Mouse (Mus musculus) brain, embryonic 14.5 days (tissue): ENCODE measurements around the gene Kdm2a. TPM values are rescaled to one million over a fixed set of nuclear protein-coding genes. Genes with fewer than 3 reads are reported as not detected.

Experiments
- DNase-seq: peaks from one replicate; pipeline ENCODE4 v3.0.0-alpha.2; 2011; ENCODE audit warnings: low read depth
- CTCF ChIP-seq: fragments of 200-500 bp; IDR thresholded peaks from 2 replicates; pipeline ENCODE4 v1.5.1; 2012; ENCODE audit warnings: inconsistent platforms, mild to moderate bottlenecking, moderate library complexity, borderline replicate concordance; ENCODE audit not compliant: insufficient read depth, insufficient read length; ENCODE audit errors: extremely low read depth
- POLR2A ChIP-seq: fragments of 200-500 bp; IDR thresholded peaks from 2 replicates; pipeline ENCODE4 v1.6.1; 2012; ENCODE audit warnings: mild to moderate bottlenecking, inconsistent platforms, borderline replicate concordance; ENCODE audit not compliant: poor library complexity, insufficient read depth, insufficient read length, severe bottlenecking; ENCODE audit errors: extremely low read depth
- polyA plus RNA-seq: library from polyadenylated mRNA; depleted of rRNA; stranded (reverse); fragments of >200 nt; gene quantifications from 2 replicates; pipeline ENCODE4 v1.2.3, GENCODE M21; 2012; rRNA removed

Kdm2a gene
- polyA plus RNA-seq, 1 experiment, result 88.9 TPM

GRCm38 (mm10) chr19:4270972-4271371, 127.1 kb downstream of the Kdm2a start:
- no peak for DNase-seq
- TF ChIP-seq POLR2A (no peak), CTCF (no peak)

DNA sequence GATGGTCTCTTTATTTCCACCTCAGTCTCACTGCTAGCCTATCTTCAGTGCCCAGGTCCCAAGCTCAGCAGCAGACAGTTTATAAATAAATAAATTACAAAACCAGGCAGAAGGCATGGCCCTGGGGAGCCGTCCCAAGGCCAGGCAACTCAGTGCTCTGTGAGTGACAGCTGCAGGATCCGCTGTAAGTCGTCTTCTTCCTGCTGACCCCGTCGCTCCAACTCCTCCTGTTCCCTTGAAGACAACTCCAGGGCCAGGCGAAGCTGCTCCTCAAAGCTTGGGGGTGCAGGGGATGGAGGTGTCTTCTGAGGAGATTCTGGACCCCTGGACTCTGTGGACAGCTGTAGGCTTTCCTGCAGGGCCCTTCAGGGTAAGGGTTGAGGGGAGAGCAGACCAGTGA, 127.9 kb downstream of the Kdm2a start:
- TF ChIP-seq CTCF (no peak), POLR2A (no peak)

GRCm38 (mm10) chr19:4268566-4269361, 129.3 kb downstream of the Kdm2a start, which contains the start of gene Ssh3:
Gene Ssh3, minus strand, starts transcription at chr19:4269180.
- DNase-seq, result peak; percentile 24
- no peak for TF ChIP-seq CTCF
- TF ChIP-seq POLR2A, result no peak

More for the DNA sequence above, 127.9 kb downstream of the Kdm2a start:
- no peak for DNase-seq

DNA sequence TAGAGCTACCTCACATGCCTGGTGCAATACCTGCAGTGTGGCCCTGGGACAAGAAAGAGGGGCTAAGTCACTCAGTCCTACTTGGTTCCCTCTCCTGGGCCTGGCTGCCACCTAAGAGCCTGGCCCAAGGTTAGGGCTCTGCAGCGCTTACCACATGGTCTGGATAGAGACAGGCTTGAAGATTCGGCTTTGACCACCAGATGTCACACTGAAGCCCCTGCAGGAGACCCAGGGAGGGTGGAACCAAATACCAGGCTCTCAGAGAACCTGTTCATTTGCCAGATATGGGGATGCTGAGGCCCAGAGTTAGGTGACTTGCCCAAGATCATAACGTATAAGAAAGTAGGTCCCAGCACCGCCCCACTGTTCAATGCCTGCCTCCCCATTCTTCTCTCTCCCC, 132.1 kb downstream of the Kdm2a start:
- TF ChIP-seq POLR2A (no peak), CTCF (0 out of 2 replicates have a peak, but pooled peaks have one; percentile 6)
- DNase-seq, result no peak

Other genes starting within 250 kb of the Kdm2a start
- 210 and 237 TPM in 2 replicates for gene Coro1b, start 249.7 kb downstream of the Kdm2a start, polyA plus RNA-seq
- 1.5 and 2.0 TPM in 2 replicates for gene Ptprcap, start 244.7 kb downstream of the Kdm2a start, polyA plus RNA-seq
- 59.5 and 87.7 TPM in 2 replicates for gene Rps6kb2, start 234.9 kb downstream of the Kdm2a start, polyA plus RNA-seq
- 4.1 and 4.3 TPM in 2 replicates for gene Carns1, start 222.8 kb downstream of the Kdm2a start, polyA plus RNA-seq
- 1.8 and 2.2 TPM in 2 replicates for gene Tbc1d10c, start 207.0 kb downstream of the Kdm2a start, polyA plus RNA-seq
- gene Ppp1ca, start 206.2 kb downstream of the Kdm2a start, polyA plus RNA-seq, result 426 and 472 TPM in 2 replicates
- gene Rad9a, start 196.6 kb downstream of the Kdm2a start, polyA plus RNA-seq, result 32.7 and 49.1 TPM in 2 replicates
- gene Clcf1, start 184.0 kb downstream of the Kdm2a start, polyA plus RNA-seq, result 2.3 and 3.7 TPM in 2 replicates
- not detected in 2 replicates for gene AC109138.7, start 183.9 kb downstream of the Kdm2a start, polyA plus RNA-seq
- 23.6 and 36.5 TPM in 2 replicates for gene Pold4, start 166.4 kb downstream of the Kdm2a start, polyA plus RNA-seq
- gene Ssh3, start 129.1 kb downstream of the Kdm2a start, polyA plus RNA-seq, result 50.4 and 57.5 TPM in 2 replicates
- 53.4 and 54.2 TPM in 2 replicates for gene Ankrd13d, start 115.1 kb downstream of the Kdm2a start, polyA plus RNA-seq
- gene Grk2, start 92.1 kb downstream of the Kdm2a start, polyA plus RNA-seq, result 114 and 119 TPM in 2 replicates
- 4.2 and 5.2 TPM in 2 replicates for gene Rhod, start 41.1 kb upstream of the Kdm2a start, polyA plus RNA-seq
- gene Syt12, start 79.2 kb upstream of the Kdm2a start, polyA plus RNA-seq, result 1.7 and 2.9 TPM in 2 replicates
- 0.08 TPM in 1 of 2 replicates, not detected in the other for gene 2010003K11Rik, start 100.3 kb upstream of the Kdm2a start, polyA plus RNA-seq
- gene Pcx, start 112.2 kb upstream of the Kdm2a start, polyA plus RNA-seq, result 12.4 and 19.4 TPM in 2 replicates
- gene Lrfn4, start 217.4 kb upstream of the Kdm2a start, polyA plus RNA-seq, result 90.3 and 98.5 TPM in 2 replicates
- 65.2 and 115 TPM in 2 replicates for gene Rce1, start 227.4 kb upstream of the Kdm2a start, polyA plus RNA-seq